Mouse (Mus musculus) left cerebral cortex, adult 11 months (tissue): ENCODE data around the gene Slc24a1.
A peak's percentile ranks its signal among the peaks of the same experiment; 100 is the strongest.
"Not testable (repeated sequence)": the region's sequence is repeated elsewhere in the genome, so short reads cannot be mapped to it uniquely, and the experiment has no call there.

Experiments used
- DNase-seq: peaks from one replicate; pipeline ENCODE4 v3.0.0; 2022; ENCODE audit warnings: low spot score

The Slc24a1 gene

DNA sequence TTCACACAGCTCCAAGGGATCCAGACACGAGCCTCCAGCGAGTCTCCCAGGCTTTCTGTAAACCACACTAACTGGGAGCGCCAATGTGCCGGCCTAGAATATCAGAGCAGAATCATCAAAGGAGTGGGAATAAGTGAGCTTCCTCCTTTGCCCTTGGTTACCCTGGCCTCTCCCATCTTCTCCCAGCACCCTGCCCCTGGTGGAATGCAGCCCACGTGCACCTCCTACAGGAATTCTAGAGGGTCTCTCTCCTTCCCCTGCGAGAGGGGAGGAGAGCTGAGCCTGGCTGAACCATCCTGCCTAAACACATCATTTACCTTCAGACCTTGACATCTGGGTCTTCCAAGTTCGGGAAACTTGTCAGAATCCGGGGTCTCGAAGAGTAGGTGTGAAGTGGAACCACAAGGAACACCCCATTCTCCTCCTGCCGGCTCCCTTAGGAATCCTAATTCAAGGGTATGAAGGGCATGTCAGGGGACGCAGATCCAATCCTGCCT is at the start of gene Slc24a1:
Gene Slc24a1 (minus strand): TSS at position 447 of the 497 bp plus-strand sequence.
- DNase-seq = no peak

DNA sequence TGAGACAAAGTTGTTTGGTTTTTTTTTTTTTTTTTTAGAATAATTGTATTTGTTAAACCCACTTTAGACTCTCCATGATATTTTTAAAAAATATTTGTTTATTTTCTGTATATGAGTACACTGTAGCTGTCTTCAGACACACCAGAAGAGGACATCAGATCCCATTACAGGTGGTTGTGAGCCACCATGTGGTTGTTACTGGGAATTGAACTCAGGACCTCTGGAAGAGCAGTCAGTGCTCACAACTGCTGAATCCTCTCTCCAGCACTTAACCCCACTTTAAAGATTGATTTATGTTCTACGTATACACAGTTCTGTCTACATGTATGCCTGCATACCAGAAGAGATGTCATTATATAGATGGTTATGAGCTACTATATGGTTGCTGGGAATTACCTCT is 44.1 kb upstream of the Slc24a1 start:
- DNase-seq = not testable (repeated sequence)

DNA sequence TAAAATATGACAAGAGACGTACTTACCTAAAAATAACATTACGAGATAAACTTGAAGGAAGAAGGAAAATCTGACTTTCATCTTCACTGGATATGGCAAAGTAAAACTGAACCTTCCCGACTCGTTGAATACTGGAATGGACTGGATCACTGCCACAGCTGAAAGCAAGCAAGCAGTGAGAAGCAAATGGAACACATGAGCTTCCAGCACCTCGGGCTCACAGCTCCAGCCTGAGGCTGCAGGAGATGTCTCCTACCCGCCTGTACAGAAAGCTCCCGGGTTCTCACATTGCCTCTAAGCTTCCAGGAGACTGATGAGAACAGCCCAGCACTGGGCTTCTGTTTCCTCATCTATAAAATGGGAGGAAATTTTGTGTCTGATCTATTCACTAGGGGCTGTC is 38.9 kb upstream of the Slc24a1 start:
- no peak for DNase-seq

DNA sequence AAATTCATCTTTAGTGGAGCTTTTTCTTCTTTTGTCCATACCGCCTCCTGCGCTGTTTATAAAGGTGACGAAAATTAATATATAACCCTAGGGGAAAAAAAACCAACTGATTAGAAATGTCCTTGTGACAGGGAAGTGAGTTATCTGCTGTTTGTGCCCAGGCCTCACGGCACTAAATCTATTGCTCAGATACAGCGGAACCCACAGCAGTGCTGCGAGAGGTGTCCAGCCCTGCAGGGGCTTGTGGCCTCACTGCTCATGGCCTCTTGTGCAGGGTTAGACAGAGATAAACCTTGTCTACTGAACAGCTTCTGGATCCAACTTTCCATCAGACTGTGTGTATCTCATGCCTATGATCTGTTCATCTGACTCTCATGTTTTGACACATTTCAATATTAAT is 37.0 kb upstream of the Slc24a1 start:
- DNase-seq = no peak

DNA sequence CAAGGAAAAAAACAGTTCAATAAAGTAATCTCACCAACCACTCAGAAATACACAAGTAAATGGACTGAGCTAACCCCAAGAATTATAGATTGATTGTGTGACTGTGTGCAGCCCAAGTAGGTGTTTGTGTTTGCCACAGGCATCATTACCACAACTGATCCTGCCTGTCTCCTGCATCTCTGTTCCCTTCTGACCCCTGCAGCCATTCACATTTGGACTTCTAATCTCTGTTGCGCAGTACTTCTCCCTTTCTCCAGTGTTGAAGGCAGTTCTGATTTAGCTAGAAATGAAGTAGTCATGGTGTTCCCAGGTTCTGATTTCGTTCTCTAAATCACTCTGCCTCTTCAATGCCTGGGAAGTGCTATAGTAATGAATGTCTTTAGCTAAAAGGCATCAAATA is 36.2 kb upstream of the Slc24a1 start:
- no peak for DNase-seq

DNA sequence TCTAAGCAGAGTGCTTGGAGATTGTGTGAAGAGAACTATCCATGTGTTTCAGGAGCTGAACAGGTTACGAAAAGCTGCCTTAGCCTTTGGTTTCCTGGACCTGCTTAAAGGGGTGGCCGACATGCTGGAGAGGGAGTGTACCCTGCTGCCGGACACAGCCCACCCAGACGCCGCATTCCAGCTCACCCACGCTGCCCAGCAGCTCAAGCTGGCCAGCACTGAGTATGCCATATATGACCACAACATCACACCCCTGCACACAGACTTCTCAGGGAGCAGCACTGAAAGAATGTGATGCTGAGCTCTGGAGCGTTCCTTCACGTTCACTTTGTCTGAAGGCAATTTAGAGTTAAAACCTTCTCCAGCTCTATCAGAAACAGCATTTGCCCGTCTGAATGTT is 34.4 kb upstream of the Slc24a1 start:
- DNase-seq = no peak

DNA sequence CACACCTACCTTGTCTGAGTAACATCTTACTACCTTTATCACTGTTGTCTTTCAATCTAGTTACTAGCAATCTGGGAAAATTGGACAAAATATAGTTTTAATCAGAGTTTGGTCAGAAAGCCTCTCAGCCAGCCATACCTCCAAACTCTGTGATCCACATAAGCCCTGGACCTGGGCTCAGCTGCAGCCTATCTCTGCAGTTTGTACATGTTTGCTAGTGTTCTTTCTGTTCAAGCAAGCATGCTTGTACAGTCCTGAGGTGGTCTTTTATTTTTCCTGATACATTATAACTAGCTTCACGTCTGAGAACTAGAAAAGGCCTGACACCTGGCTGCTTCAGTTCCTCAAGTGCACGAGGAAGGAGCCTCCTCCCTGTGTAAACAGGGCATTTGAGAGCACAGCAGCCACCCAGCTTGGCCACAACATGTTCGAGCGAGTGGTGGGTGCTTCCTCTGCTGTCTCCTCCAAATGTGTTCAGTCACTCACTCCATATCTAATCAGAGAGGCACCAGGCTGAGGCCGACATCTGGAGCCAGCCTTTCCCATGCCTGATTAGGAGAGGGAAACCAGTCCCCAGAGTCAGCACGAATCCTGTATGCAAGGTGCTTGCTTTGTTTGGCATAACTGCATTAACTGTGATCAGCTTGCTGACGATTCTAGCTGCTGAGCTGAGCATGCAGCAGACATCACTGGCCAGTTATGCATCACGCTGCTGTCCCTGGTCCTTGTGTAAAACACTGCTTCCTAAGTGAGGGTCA is 33.8 kb upstream of the Slc24a1 start:
- no peak for DNase-seq

DNA sequence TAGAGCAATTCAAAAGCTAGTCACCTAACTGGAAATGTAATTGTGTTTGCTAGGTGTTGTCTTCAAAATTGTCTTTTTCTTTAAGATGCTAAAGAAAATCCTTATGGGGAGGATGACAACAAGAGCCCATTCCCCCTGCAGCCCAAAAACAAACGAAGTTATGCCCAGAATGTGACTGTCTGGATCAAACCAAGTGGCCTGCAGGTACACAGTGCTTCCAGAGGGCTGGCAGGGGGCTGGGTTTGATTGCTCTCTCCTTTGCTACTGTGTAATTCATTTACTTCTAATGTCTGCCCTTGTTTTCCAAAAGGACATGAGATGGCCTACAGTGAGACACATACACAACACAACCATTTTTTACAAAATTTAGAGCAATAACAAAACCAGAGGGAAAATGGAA is 30.5 kb upstream of the Slc24a1 start:
- no peak for DNase-seq

DNA sequence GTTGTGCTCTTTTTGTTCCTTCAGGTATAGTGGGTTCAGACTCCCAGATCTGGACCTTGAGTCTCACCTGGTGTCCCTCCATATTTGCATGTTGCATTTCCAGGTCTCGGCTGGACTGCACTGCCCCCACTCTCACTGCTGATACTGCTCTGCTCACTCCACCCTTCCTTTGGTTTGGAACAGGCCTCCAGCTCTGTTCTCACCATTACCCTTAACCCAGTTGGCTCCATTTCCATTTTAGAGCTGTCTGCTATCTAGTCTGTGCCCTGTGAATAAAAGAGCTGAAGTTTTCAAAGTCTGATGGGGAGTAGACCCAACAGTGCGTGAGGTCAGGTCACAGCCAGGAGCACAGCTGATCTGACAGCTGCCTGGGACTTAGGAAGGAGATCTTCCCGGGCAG is 29.1 kb upstream of the Slc24a1 start:
- no peak for DNase-seq

DNA sequence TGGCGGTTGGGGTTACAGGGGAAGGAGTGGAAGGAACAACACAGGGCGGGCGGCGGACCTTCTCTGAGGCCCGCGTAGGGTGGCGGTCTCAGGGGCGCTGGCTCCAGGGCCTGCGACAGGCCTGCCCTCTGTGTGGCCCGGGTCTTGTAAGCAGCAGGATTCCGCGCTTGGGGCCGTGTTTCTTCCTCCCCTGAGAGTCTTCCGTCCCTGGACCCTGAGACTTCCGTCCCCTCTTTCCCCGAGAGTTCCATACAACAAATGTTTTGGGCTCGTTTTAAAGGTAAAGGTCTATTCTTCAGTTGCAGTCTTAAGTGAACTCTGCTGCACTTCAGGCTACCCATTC is 9.5 kb upstream of the Slc24a1 start:
- no peak for DNase-seq

DNA sequence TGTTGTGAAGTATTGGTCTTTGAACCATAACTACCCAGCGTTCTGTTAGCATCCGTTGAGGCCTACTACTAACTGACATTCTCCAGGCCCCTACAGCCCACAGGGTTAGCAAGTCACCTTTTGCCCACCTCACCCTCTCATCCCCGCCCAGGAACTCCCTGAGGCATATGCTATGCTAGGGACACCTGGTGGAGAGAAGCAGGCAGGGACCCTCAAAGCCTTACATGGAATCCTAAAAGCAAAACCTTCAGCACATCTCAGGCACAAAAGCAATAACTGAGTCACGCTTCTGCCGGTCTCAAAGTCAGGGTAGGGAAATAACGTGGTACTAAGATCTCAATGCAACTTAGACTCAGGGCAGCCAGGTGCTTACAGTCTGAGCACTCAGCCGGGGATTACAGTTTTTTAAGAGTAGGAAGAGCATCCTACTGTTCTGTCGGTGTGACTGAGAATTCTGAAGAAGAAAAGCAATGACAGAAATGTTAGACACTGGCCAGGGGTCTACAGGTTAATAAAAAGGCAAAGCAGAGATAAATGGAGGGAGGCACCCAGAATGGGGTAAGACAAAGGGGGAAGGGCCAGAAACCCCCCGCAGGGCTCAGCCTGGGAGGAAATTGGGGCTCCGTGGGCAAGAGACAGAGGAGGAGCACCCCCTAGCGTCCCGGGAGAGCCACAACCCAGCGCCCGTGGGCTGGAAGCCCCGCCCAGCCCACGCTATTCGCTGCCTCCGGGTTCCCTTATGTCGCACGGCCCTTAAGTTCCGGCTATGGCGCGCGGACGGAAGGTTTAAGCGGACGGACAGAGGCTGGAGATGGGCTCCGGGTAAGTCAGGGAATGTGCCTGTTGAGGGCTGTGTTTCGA is 8.9 kb upstream of the Slc24a1 start, which contains the start of gene Ints14:
Gene Ints14 (plus strand): TSS at position 789 of the 861 bp plus-strand sequence.
- peak; percentile 91 for DNase-seq

DNA sequence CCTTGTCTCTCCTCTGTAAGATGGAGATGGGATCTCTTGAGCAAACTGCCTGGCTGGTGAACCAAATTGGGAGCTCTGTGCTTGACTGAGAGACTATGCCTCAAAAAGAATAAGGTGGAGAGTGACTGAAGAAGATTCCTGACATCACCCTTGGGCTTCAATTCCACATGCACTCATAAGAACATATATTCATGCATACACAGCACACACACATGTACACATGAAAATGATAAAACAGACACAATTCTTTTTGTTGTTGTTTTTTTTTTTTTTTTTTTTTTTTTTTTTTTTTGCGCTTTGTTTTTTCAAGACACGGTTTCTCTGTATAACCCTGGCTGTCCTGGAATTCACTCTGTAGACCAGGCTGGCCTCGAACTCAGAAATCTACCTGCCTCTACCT is 5.9 kb upstream of the Slc24a1 start:
- DNase-seq = no peak

DNA sequence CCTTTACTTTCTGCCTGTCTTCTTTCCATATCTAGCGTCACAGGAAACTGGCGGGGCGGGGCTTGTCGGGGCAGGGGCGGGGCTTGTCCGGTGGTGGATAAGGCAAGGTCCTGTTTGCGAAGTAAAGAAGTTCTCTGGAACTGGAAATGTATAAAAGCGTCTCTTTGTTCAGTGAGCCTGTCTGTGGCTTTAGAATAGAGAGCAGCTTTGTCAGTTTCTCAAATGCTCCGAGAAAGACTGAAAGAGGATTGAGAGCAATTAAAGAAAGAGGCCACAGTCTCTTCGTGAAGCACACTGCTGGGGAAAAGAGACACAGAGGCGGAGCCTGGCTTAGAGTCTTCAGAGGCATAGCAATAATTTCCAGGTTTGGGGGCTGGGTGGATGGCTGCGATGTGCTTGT is 4.9 kb upstream of the Slc24a1 start:
- DNase-seq = no peak

DNA sequence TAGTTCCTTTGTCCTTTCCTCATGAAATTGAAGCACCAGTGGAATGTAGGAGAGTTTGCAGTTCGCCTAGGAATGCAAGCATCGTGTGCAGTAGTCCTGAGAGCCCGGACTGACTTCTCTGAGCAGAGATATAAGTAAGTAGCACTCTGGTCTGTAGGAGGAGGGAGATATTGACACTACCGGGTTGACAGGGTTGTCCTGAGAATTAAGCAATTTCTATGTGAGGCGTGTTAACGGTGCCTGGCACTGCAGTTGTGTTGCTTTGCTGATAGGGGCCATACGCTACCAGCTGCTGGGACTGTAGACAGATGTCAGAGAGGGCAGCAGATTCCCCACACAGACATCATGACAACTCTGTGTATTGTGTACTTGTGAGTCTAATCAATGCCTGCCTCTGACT is 1.8 kb upstream of the Slc24a1 start:
- no peak for DNase-seq

DNA sequence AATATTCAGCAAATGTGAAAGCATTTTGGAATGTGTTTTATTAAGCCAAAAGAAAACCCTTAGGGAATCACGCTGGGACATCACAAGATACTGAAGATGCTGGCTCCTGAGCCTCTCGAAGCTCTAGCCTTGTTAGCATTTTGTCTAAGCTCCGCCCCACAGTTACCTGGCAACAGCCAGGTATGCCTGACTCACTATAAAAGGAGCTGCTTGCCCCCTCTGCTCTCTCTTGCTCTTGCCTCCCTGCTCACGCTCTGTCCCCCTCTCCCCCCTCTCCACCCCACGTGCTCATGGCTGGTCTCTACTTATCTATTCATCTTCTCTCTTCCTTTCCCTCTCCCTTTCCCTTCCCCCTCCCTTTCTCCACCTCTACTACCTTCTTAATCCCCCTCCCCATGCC is 648 bp upstream of the Slc24a1 start:
- DNase-seq = no peak

DNA sequence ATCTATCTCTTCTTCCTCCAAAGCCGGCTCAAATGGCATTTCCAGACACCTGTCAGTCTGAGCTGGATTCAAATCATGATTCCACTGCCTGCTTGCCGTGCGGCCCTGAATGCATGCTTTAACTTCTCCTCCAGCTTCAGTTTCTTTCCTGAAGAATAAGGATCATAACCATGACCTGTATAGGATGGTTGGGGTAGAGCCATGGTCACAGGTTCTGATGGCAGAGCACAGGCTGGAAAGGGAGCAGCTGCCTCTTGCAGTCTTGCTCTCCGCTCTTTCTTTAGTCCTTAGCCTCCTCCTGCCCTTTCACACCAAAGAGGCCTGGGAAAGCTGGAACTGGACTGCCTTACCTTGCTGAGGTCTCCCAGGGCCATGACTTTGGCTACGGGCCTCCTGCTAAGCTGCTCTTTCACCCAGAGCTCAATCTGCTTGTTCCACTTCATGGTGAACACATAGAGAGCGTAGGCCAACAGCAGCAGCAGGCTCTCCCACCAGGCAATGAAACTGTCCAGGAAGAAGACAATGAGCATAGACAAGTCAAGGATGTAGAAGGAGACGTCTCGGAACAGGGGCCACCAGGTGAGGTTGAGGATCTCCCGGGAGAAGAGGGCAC is 3.8 kb downstream of the Slc24a1 start:
- no peak for DNase-seq

DNA sequence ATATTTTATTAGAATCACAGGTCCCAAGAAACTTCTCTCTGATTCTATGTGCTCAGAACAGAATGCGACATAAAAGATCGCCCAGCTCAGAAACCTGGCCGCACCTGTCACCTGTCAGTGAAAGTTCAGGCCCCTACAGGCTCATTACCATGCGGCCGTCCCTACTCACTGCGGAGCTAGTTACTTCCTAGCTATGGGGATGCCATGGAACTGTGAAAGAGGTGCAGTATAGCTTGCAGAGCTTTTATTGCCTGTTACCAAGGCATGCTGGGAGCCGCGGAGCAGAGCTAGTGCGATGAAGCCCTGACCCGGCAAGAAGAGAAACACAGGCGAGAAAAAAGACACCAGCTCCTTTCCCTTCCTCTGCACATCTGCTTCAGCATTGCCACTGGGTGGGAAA is 7.4 kb downstream of the Slc24a1 start:
- no peak for DNase-seq

DNA sequence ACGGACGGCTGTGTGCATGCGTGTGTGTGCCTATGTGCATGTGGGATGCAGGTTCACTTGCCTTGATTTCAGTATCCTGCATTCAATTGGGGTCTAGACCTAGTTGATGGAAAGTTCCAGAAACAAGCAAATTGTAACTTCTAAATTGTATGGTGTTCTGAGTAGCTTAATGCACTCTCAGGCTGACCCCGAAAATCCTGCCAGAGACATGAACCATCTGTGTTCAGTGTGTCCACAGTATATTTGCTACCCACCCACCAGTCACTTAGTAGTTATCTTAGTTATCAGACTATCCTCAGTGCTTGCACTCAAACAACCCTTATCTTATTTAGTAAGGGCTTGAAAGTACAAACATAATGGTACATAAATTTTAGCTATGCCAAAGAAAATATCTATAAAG is 9.8 kb downstream of the Slc24a1 start:
- no peak for DNase-seq

DNA sequence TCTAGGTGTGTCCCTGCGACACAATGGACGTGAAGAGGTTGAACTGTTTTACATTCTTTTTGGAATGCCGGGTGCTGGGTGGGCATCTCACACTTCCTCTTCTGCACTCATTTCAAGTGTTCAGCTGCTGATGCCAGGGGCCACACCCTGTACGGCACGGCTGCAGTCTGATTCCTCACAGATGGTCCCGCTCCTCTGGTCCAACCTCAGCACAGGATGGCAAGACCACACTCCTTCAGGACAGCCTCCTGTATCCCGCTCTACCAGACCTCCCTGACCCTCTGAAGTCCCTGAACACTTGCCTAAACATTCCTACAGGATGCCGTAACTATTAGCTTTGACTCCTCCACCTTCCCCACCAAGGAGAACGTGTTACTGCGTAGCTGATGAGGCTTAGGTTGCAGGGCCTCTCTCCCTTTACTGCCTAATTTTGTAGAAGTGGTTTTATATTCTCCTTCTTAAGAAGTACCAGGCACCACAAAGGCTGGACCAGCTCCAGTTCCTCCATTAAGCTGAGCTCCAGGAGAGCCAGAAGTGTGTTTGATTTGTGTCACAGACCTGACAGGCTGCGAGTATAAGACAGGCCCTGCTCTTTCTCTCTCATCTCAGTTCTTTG is 10.6 kb downstream of the Slc24a1 start:
- no peak for DNase-seq

DNA sequence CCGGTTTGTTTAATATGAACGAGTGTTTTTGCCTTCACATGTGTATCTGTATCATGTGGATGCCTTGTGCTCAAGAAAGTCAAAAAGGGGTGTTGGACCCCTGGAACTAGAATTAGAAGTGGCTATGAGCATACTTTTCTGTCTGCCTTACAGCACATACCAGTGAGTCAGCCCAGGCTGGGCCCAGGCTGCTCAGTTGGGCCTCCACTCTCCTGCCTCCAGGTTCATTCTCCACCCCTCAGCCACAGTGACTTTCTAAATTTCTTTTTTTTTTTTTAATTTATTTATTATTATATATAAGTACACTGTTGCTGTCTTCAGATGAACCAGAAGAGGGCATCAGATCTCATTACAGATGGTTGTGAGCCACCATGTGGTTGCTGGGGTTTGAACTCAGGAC is 11.6 kb downstream of the Slc24a1 start:
- no peak for DNase-seq

DNA sequence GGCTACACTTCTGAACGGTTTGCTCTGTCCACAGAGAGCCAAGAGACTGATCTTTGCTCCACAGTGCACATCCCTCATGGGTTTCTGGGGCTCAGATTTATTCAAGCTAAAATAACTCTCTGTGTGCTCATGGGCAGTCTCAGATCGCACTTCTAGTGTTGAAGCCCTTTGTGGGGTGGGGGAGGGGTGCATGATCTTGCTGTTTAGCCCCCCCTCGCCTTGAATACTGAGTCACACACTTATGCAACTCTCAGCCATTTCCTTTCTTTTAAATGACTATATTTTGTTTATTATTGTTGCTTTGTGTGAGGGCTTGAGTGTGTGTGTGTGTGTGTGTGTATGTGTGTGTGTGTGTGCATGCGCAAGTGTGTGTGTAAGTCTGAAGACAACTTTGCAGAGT is 12.1 kb downstream of the Slc24a1 start:
- DNase-seq = no peak

DNA sequence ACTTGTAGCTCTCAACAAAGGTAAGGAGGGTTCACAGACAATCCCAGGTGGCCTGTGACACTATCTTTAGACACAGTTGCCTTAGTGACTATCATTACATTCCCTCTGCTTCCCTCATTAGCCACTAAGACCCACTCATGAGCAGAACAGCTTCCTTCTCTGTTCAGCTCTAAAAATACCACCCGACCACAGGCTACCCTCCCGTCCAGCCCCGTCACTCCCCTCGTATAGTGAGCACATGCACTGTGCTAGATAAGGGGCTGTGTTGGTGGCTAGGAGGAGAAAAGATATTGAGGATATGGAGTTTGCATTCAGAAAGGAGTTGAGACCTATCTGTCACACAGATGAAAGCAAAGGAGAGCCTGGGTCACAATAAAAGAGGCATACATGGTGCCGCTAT is 12.9 kb downstream of the Slc24a1 start:
- no peak for DNase-seq

DNA sequence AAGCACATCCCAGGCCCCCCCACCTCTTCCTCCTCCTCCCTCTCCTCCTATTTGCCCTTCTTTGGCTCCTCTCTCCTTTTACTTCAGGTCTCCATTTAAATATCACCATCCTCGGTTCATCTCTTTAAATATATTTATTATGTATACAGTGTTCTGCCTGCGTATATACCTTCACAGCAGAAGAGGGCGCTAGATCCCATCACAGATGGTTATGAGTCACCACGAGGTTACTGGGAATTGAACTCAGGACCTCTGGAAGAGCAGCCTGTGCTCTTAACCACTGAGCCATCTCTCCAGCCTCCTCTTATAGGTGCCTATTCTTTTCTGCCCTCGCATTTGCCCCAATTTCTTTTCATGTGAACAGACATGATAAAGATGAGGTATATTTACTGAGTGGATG is 13.9 kb downstream of the Slc24a1 start:
- no peak for DNase-seq
